Mouse (Mus musculus) stomach, embryonic 16.5 days (tissue): ENCODE data around the gene Ablim1. TPM values are rescaled to one million over a fixed set of nuclear protein-coding genes. Genes with fewer than 3 reads are reported as not detected.
A peak's percentile ranks its signal among the peaks of the same experiment; 100 is the strongest.

Experiments
- ATAC-seq: fragments of 200-750 bp; cut with Nextera tagmentation; 2 replicates; pipeline ENCODE4 v1.8.0; 2017; ENCODE audit warnings: moderate number of reproducible peaks, moderate TSS enrichment; ENCODE audit not compliant: insufficient read depth, low FRiP score
- H3K27ac ChIP-seq: fragments of 300-500 bp; sonication (generic); 2 replicates; pipeline ENCODE4 v1.5.1; 2014; ENCODE audit warnings: low read length
- H3K27me3 ChIP-seq: fragments of 300-500 bp; sonication (generic); 2 replicates; pipeline ENCODE4 v1.6.1; 2014; ENCODE audit warnings: low read length, control low read depth, mixed read lengths; ENCODE audit not compliant: control insufficient read depth, insufficient read depth
- H3K36me3 ChIP-seq: fragments of 300-500 bp; sonication (generic); 2 replicates; pipeline ENCODE4 v1.6.1; 2014; ENCODE audit warnings: low read length; ENCODE audit not compliant: control insufficient read depth, insufficient read depth
- H3K4me1 ChIP-seq: fragments of 300-500 bp; sonication (generic); 2 replicates; pipeline ENCODE4 v1.6.1; 2014; ENCODE audit warnings: low read length, control low read depth, mixed read lengths; ENCODE audit not compliant: control insufficient read depth, insufficient read depth
- H3K4me2 ChIP-seq: fragments of 300-500 bp; sonication (generic); 2 replicates; pipeline ENCODE4 v1.6.1; 2014; ENCODE audit warnings: low read depth, low read length, mixed read lengths
- H3K4me3 ChIP-seq: fragments of 300-500 bp; sonication (generic); replicated peaks from 2 replicates; pipeline ENCODE4 v1.5.1; 2014; ENCODE audit warnings: mild to moderate bottlenecking, low read length
- H3K9ac ChIP-seq: fragments of 300-500 bp; sonication (generic); 2 replicates; pipeline ENCODE4 v1.6.1; 2014; ENCODE audit warnings: low read length
- H3K9me3 ChIP-seq: fragments of 300-500 bp; sonication (generic); replicated peaks from 2 replicates; pipeline ENCODE4 v1.6.1; 2016; ENCODE audit warnings: low read length, control low read depth; ENCODE audit not compliant: control insufficient read depth
- WGBS: fragments of 180-500 bp; shearing (Covaris S2); extraction: QIAGEN DNeasy Blood & Tissue Kit; methylation state at CpG from one replicate; pipeline ENCODE4 v1.1.7; 2014; 5-methylcytosine and 5-hydroxymethylcytosine counted together
- polyA plus RNA-seq: library from polyadenylated mRNA; unstranded; fragments of >200 nt; fragmentation: Nextera tagmentation; extraction: Ambion mirVana; gene quantifications from 2 replicates; pipeline ENCODE4 v1.2.1, GENCODE M21; 2015

The Ablim1 gene
- polyA plus RNA-seq, 1 experiment from 2014 or later: 66.5 TPM

- Histone ChIP-seq H3K27me3 (no peaks in the 10 kb centered on the region), H3K36me3 (no peaks in the 10 kb centered on the region), H3K27ac (peak overlapping the region; percentile 82), H3K4me2 (peak overlapping the region; percentile 20; the same call in 1 of the 2 replicates), H3K9me3 (no peaks in the 10 kb centered on the region), H3K4me1 (peaks cover 26% of the 10 kb centered on the region), H3K9ac (peak overlapping the region; percentile 16; the same call in 1 of the 2 replicates), H3K4me3 (no peak overlapping the region)
- peak; percentile 61; the same call in 1 of the 2 replicates for ATAC-seq
- 42% methylated on average over 14 of the region's 14 CpGs for WGBS
Measured at GRCm38 (mm10) chr19:57098241-57099093, 216.3 kb downstream of the Ablim1 start.

GRCm38 (mm10) chr19:57095340-57095739, 219.4 kb downstream of the Ablim1 start:
- WGBS: 82% methylated on average over 7 of the region's 7 CpGs
- ATAC-seq: no peak
- Histone ChIP-seq H3K4me2 (no peak overlapping the region), H3K36me3 (no peaks in the 10 kb centered on the region), H3K27me3 (no peaks in the 10 kb centered on the region), H3K4me1 (peaks cover 22% of the 10 kb centered on the region), H3K27ac (no peak overlapping the region; the same call in 1 of the 2 replicates), H3K9me3 (no peaks in the 10 kb centered on the region), H3K4me3 (no peak overlapping the region), H3K9ac (no peak overlapping the region)

- WGBS: 63% methylated on average over 3 of the region's 3 CpGs
- Histone ChIP-seq H3K9ac (no peak overlapping the region), H3K27ac (no peak overlapping the region; the same call in 1 of the 2 replicates), H3K36me3 (no peaks in the 10 kb centered on the region), H3K27me3 (no peaks in the 10 kb centered on the region), H3K4me1 (peaks cover 12% of the 10 kb centered on the region), H3K4me2 (no peak overlapping the region), H3K9me3 (no peaks in the 10 kb centered on the region), H3K4me3 (no peak overlapping the region)
- ATAC-seq: no peak
Measured at GRCm38 (mm10) chr19:57093698-57094004, 221.1 kb downstream of the Ablim1 start.

GRCm38 (mm10) chr19:57092958-57093697, 221.6 kb downstream of the Ablim1 start:
- no peaks in the 10 kb centered on the region for H3K27me3 ChIP-seq
- peaks cover 8% of the 10 kb centered on the region for H3K4me1 ChIP-seq
- ATAC-seq: no peak
- WGBS: 84% methylated on average over 5 of the region's 5 CpGs
- H3K9ac ChIP-seq: no peak overlapping the region
- no peak overlapping the region; the same call in 1 of the 2 replicates for H3K27ac ChIP-seq
- H3K36me3 ChIP-seq: no peaks in the 10 kb centered on the region
- H3K4me3 ChIP-seq: no peak overlapping the region
- H3K9me3 ChIP-seq: no peaks in the 10 kb centered on the region
- H3K4me2 ChIP-seq: no peak overlapping the region

GRCm38 (mm10) chr19:57091278-57091677, 223.4 kb downstream of the Ablim1 start:
- Histone ChIP-seq H3K4me1 (no peaks in the 10 kb centered on the region; the same call in 1 of the 2 replicates), H3K4me2 (no peak overlapping the region), H3K36me3 (no peaks in the 10 kb centered on the region), H3K9me3 (no peaks in the 10 kb centered on the region), H3K9ac (no peak overlapping the region), H3K27ac (peak overlapping the region; percentile 58; the same call in 1 of the 2 replicates), H3K27me3 (no peaks in the 10 kb centered on the region), H3K4me3 (no peak overlapping the region)
- ATAC-seq: peak; percentile 62; the same call in 1 of the 2 replicates
- WGBS: 74% methylated on average over 7 of the region's 7 CpGs

GRCm38 (mm10) chr19:57088804-57089369, 225.8 kb downstream of the Ablim1 start:
- Histone ChIP-seq H3K9me3 (no peaks in the 10 kb centered on the region), H3K36me3 (no peaks in the 10 kb centered on the region), H3K4me2 (no peak overlapping the region), H3K27ac (no peak overlapping the region), H3K27me3 (no peaks in the 10 kb centered on the region), H3K9ac (no peak overlapping the region), H3K4me1 (no peaks in the 10 kb centered on the region; the same call in 1 of the 2 replicates), H3K4me3 (no peak overlapping the region)
- ATAC-seq: no peak
- WGBS: 76% methylated on average over 2 of the region's 2 CpGs

- Histone ChIP-seq H3K9me3 (no peaks in the 10 kb centered on the region), H3K9ac (no peak overlapping the region), H3K4me1 (peaks cover 6% of the 10 kb centered on the region), H3K27me3 (no peaks in the 10 kb centered on the region), H3K36me3 (no peaks in the 10 kb centered on the region), H3K4me3 (no peak overlapping the region), H3K27ac (no peak overlapping the region), H3K4me2 (no peak overlapping the region)
- no peak for ATAC-seq
- 86% methylated on average over 5 of the region's 5 CpGs for WGBS
Measured at GRCm38 (mm10) chr19:57084520-57085166, 230.1 kb downstream of the Ablim1 start.

- peaks cover 7% of the 10 kb centered on the region for H3K4me1 ChIP-seq
- no peak for ATAC-seq
- WGBS: 91% methylated on average over 2 of the region's 2 CpGs
- H3K4me3 ChIP-seq: no peak overlapping the region
- no peak overlapping the region for H3K27ac ChIP-seq
- H3K27me3 ChIP-seq: no peaks in the 10 kb centered on the region
- no peak overlapping the region for H3K9ac ChIP-seq
- no peaks in the 10 kb centered on the region for H3K9me3 ChIP-seq
- H3K4me2 ChIP-seq: no peak overlapping the region
- H3K36me3 ChIP-seq: no peaks in the 10 kb centered on the region
Measured at GRCm38 (mm10) chr19:57083887-57084286, 230.8 kb downstream of the Ablim1 start.
